Mouse (Mus musculus) stomach, postnatal 0 days (tissue): ENCODE results near the gene Polr1d. TPM values are rescaled to one million over a fixed set of nuclear protein-coding genes. Genes with fewer than 3 reads are reported as not detected.

ENCODE experiments used
- ATAC-seq: fragments of 200-750 bp; cut with Nextera tagmentation; 2 replicates; pipeline ENCODE4 v1.8.0; 2017; ENCODE audit not compliant: low FRiP score, low TSS enrichment
- DNase-seq: peaks from one replicate; pipeline ENCODE4 v3.0.0-alpha.2; 2016; ENCODE audit warnings: low spot score
- H3K27ac ChIP-seq: fragments of 300-500 bp; sonication (generic); replicated peaks from 2 replicates; pipeline ENCODE4 v1.5.1; 2014; ENCODE audit warnings: mild to moderate bottlenecking, control low read depth
- H3K27me3 ChIP-seq: fragments of 300-500 bp; sonication (generic); 2 replicates; pipeline ENCODE4 v1.6.1; 2014; ENCODE audit warnings: low read length; ENCODE audit not compliant: control insufficient read depth, insufficient read depth
- H3K36me3 ChIP-seq: fragments of 300-500 bp; sonication (generic); 2 replicates; pipeline ENCODE4 v1.6.1; 2014; ENCODE audit warnings: low read length, mixed read lengths; ENCODE audit not compliant: control insufficient read depth, insufficient read depth
- H3K4me1 ChIP-seq: fragments of 300-500 bp; sonication (generic); replicated peaks from 2 replicates; pipeline ENCODE4 v1.6.1; 2014; ENCODE audit warnings: antibody characterized with exemption; ENCODE audit not compliant: control insufficient read depth, insufficient read depth
- H3K4me2 ChIP-seq: fragments of 300-500 bp; sonication (generic); replicated peaks from 2 replicates; pipeline ENCODE4 v1.6.1; 2014; ENCODE audit warnings: low read depth, mild to moderate bottlenecking, control low read depth, moderate library complexity
- H3K4me3 ChIP-seq: fragments of 300-500 bp; sonication (generic); 2 replicates; pipeline ENCODE4 v1.5.1; 2014; ENCODE audit warnings: low read depth, low read length, control low read depth
- H3K9ac ChIP-seq: fragments of 300-500 bp; sonication (generic); 2 replicates; pipeline ENCODE4 v1.6.1; 2014; ENCODE audit warnings: mild to moderate bottlenecking, low read length, control low read depth, mixed read lengths
- H3K9me3 ChIP-seq: fragments of 300-500 bp; sonication (generic); 2 replicates; pipeline ENCODE4 v1.6.1; 2016; ENCODE audit warnings: low read length; ENCODE audit not compliant: control insufficient read depth
- CTCF ChIP-seq: IDR thresholded peaks from 2 replicates; pipeline ENCODE4 v1.5.1; 2016; ENCODE audit warnings: antibody characterized with exemption, low read depth, mild to moderate bottlenecking, moderate library complexity
- EP300 ChIP-seq: optimal IDR thresholded peaks from 2 replicates; pipeline ENCODE3; 2016; ENCODE audit warnings: antibody characterized with exemption
- WGBS: fragments of 180-500 bp; shearing (Covaris S2); extraction: QIAGEN DNeasy Blood & Tissue Kit; methylation state at CpG from one replicate; pipeline ENCODE4 v1.1.7; 2014; 5-methylcytosine and 5-hydroxymethylcytosine counted together
- polyA plus RNA-seq: library from polyadenylated mRNA; unstranded; fragments of >200 nt; fragmentation: Nextera tagmentation; extraction: Ambion mirVana; gene quantifications from 2 replicates; pipeline ENCODE4 v1.2.1, GENCODE M21; 2015

Polr1d gene
- polyA plus RNA-seq, 1 experiment from 2014 or later = 150 TPM

GRCm38 (mm10) chr5:147096586-147096985 is 19.7 kb downstream of the Polr1d start:
- Histone ChIP-seq H3K4me3 (no peak overlapping the region), H3K27ac (no peak overlapping the region), H3K4me1 (no peaks in the 10 kb centered on the region; the same call in 1 of the 2 replicates), H3K9me3 (no peaks in the 10 kb centered on the region), H3K36me3 (no peaks in the 10 kb centered on the region; the same call in 1 of the 2 replicates), H3K4me2 (no peak overlapping the region), H3K27me3 (no peaks in the 10 kb centered on the region), H3K9ac (no peak overlapping the region)
- WGBS = 96% methylated on average over 4 of the region's 4 CpGs
- TF ChIP-seq EP300 (no peak), CTCF (no peak)
- no peak for DNase-seq
- no peak for ATAC-seq

- TF ChIP-seq EP300 (no peak), CTCF (no peak)
- H3K27ac ChIP-seq = peak overlapping the region; percentile 63
- WGBS = 72% methylated on average over 7 of the region's 7 CpGs
- DNase-seq = no peak
- H3K27me3 ChIP-seq = no peaks in the 10 kb centered on the region
- H3K9me3 ChIP-seq = no peaks in the 10 kb centered on the region
- ATAC-seq = no peak
- no peak overlapping the region for H3K9ac ChIP-seq
- no peaks in the 10 kb centered on the region; the same call in 1 of the 2 replicates for H3K4me1 ChIP-seq
- H3K36me3 ChIP-seq = peaks cover 2% of the 10 kb centered on the region; the same call in 1 of the 2 replicates
- H3K4me3 ChIP-seq = no peak overlapping the region
- H3K4me2 ChIP-seq = no peak overlapping the region
Measured at GRCm38 (mm10) chr5:147098667-147099066, 21.8 kb downstream of the Polr1d start.

- Histone ChIP-seq H3K9ac (no peak overlapping the region), H3K9me3 (no peaks in the 10 kb centered on the region), H3K4me1 (no peaks in the 10 kb centered on the region; the same call in 1 of the 2 replicates), H3K4me2 (no peak overlapping the region), H3K36me3 (peaks cover 2% of the 10 kb centered on the region; the same call in 1 of the 2 replicates), H3K27me3 (no peaks in the 10 kb centered on the region), H3K27ac (no peak overlapping the region), H3K4me3 (no peak overlapping the region)
- WGBS = 85% methylated on average over 2 of the region's 2 CpGs
- ATAC-seq (no peak), DNase-seq (no peak)
- TF ChIP-seq CTCF (no peak), EP300 (no peak)
Measured at GRCm38 (mm10) chr5:147100180-147100579, 23.3 kb downstream of the Polr1d start.

- DNase-seq (no peak), ATAC-seq (no peak)
- Histone ChIP-seq H3K4me2 (no peak overlapping the region), H3K4me1 (no peaks in the 10 kb centered on the region; the same call in 1 of the 2 replicates), H3K9ac (no peak overlapping the region), H3K9me3 (no peaks in the 10 kb centered on the region), H3K27me3 (no peaks in the 10 kb centered on the region), H3K27ac (no peak overlapping the region), H3K4me3 (no peak overlapping the region), H3K36me3 (peaks cover 6% of the 10 kb centered on the region; the same call in 1 of the 2 replicates)
- no peak for TF ChIP-seq CTCF
- TF ChIP-seq EP300 = no peak
- WGBS = 94% methylated on average over 6 of the region's 6 CpGs
Measured at GRCm38 (mm10) chr5:147102295-147102694, 25.4 kb downstream of the Polr1d start.

GRCm38 (mm10) chr5:147107276-147107675 is 30.4 kb downstream of the Polr1d start:
- no peak for ATAC-seq
- no peak overlapping the region for H3K9ac ChIP-seq
- DNase-seq = no peak
- peaks cover 14% of the 10 kb centered on the region for H3K36me3 ChIP-seq
- no peak overlapping the region for H3K27ac ChIP-seq
- no peaks in the 10 kb centered on the region for H3K9me3 ChIP-seq
- H3K4me2 ChIP-seq = no peak overlapping the region
- H3K4me3 ChIP-seq = no peak overlapping the region
- no peaks in the 10 kb centered on the region for H3K27me3 ChIP-seq
- 88% methylated on average over 3 of the region's 3 CpGs for WGBS
- no peaks in the 10 kb centered on the region for H3K4me1 ChIP-seq
- TF ChIP-seq EP300 (no peak), CTCF (no peak)

GRCm38 (mm10) chr5:147108861-147109591 is 32.2 kb downstream of the Polr1d start:
- H3K9ac ChIP-seq = no peak overlapping the region
- H3K4me1 ChIP-seq = no peaks in the 10 kb centered on the region
- no peak overlapping the region for H3K27ac ChIP-seq
- peaks cover 12% of the 10 kb centered on the region for H3K36me3 ChIP-seq
- no peak for DNase-seq
- 87% methylated on average over 13 of the region's 13 CpGs for WGBS
- no peak for TF ChIP-seq EP300
- no peak for TF ChIP-seq CTCF
- H3K27me3 ChIP-seq = no peaks in the 10 kb centered on the region
- no peak overlapping the region for H3K4me2 ChIP-seq
- H3K9me3 ChIP-seq = no peaks in the 10 kb centered on the region
- H3K4me3 ChIP-seq = no peak overlapping the region
- ATAC-seq = no peak
